Mouse (Mus musculus) myocyte (in vitro differentiated cells): Measurements from ENCODE around the gene March2. TPM values are rescaled to one million over a fixed set of nuclear protein-coding genes. Genes with fewer than 3 reads are reported as not detected.

Experiments used
- H3K27me3 ChIP-seq: one replicate; pipeline ENCODE4 v1.6.1; 2011; ENCODE audit not compliant: control insufficient read depth, insufficient read depth, insufficient read length
- H3K36me3 ChIP-seq: one replicate; pipeline ENCODE4 v1.6.1; 2011; ENCODE audit not compliant: control insufficient read depth, insufficient read depth
- H3K4me2 ChIP-seq: one replicate; pipeline ENCODE4 v1.6.1; 2011; ENCODE audit warnings: low read depth, control low read depth
- H3K4me3 ChIP-seq: one replicate; pipeline ENCODE4 v1.5.1; 2011; ENCODE audit warnings: mild to moderate bottlenecking, control low read depth, moderate library complexity
- H3K79me2 ChIP-seq: one replicate; pipeline ENCODE4 v1.6.1; 2011; ENCODE audit not compliant: control insufficient read depth, insufficient read depth
- H3ac ChIP-seq: one replicate; pipeline ENCODE4 v1.6.1; 2011; ENCODE audit not compliant: control insufficient read depth, insufficient read length
- CEBPB ChIP-seq: IDR thresholded peaks from 2 replicates; pipeline ENCODE4 v1.6.1; 2011; ENCODE audit warnings: mild to moderate bottlenecking, moderate library complexity; ENCODE audit not compliant: poor library complexity, insufficient read depth, severe bottlenecking
- E2F4 ChIP-seq: IDR thresholded peaks from one replicate; pipeline ENCODE4 v1.6.1; 2011; ENCODE audit warnings: mild to moderate bottlenecking, control low read depth, moderate library complexity; ENCODE audit not compliant: insufficient read depth
- MAX ChIP-seq: IDR thresholded peaks from one replicate; pipeline ENCODE4 v1.6.1; 2011; ENCODE audit warnings: low read depth, mild to moderate bottlenecking, control low read depth
- MYOD1 ChIP-seq, 3 experiments: IDR thresholded peaks; one replicate each; pipeline ENCODE4 v1.6.1; 2011; ENCODE audit warnings: control low read depth in 2 of 3, low read depth in 2 of 3, mild to moderate bottlenecking in 2 of 3, moderate library complexity in 1 of 3; ENCODE audit not compliant: insufficient read length in 2 of 3, control insufficient read depth in 1 of 3
- MYOG ChIP-seq, 3 experiments: IDR thresholded peaks; one replicate each; pipeline ENCODE4 v1.6.1; 2011; ENCODE audit warnings: control low read depth in 2 of 3, low read depth in 2 of 3, mild to moderate bottlenecking in 2 of 3; ENCODE audit not compliant: insufficient read length in 2 of 3, control insufficient read depth in 1 of 3, insufficient read depth in 1 of 3
- POLR2A ChIP-seq: IDR thresholded peaks from one replicate; pipeline ENCODE4 v1.6.1; 2011; ENCODE audit warnings: low read depth, mild to moderate bottlenecking, control low read depth, moderate library complexity; ENCODE audit not compliant: insufficient read length
- POLR2AphosphoS2 ChIP-seq: IDR thresholded peaks from one replicate; pipeline ENCODE4 v1.6.1; 2011; ENCODE audit warnings: low read depth, control low read depth; ENCODE audit not compliant: insufficient read length
- REST ChIP-seq: IDR thresholded peaks from one replicate; pipeline ENCODE4 v1.6.1; 2011; ENCODE audit warnings: mild to moderate bottlenecking, control low read depth, moderate library complexity; ENCODE audit not compliant: insufficient read depth, insufficient read length
- SRF ChIP-seq: IDR thresholded peaks from one replicate; pipeline ENCODE4 v1.6.1; 2011; ENCODE audit warnings: low read depth; ENCODE audit not compliant: control insufficient read depth, insufficient read length
- TCF12 ChIP-seq: IDR thresholded peaks from one replicate; pipeline ENCODE4 v1.6.1; 2011; ENCODE audit warnings: mild to moderate bottlenecking, control low read depth; ENCODE audit not compliant: poor library complexity, insufficient read depth, severe bottlenecking
- TCF3 ChIP-seq: IDR thresholded peaks from one replicate; pipeline ENCODE4 v1.6.1; 2011; ENCODE audit warnings: low read depth, control low read depth; ENCODE audit not compliant: insufficient read length
- USF1 ChIP-seq: IDR thresholded peaks from one replicate; pipeline ENCODE4 v1.6.1; 2011; ENCODE audit warnings: low read depth, mild to moderate bottlenecking, control low read depth, moderate library complexity
- polyA plus RNA-seq: library from polyadenylated mRNA; unstranded; fragments of >200 nt; fragmentation: generic; extraction: Trizol; gene quantifications from one replicate; pipeline ENCODE4 v1.2.1, GENCODE M21; 2012; ENCODE audit warnings: missing spikeins

The March2 gene
- polyA plus RNA-seq, 1 experiment, result 51.5 TPM

DNA sequence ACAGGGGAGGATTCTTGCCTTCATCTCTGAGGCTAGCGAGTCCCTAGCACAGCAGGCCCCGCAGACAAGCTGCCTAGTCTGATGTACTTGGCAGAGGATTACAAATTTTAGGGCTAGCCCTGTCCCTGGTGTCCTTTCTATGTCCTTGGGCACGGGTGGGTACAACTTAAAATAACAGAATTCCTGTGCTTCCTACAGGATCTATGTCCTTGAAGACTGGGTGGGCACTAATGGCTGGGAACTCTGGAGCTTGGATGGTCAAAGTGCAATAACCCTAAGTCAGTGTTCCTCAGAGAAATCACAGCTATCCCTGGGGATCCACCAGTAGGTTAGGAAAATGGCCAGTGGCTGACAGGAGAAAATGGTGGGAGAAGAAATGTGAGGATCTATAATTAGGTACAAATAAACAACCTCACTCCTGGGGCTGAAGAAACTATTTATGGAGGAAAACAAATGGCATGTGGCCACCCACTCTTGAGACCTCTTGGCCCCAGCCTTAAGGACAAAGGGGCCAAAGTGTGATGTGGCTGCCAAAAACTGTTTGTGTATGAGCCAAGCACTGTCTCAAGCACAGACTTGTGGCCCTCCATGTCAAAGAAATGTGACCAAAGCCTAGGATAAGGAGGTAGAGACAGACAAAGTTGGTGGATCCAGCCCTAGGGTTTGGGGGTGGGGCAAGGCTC lies 37.8 kb upstream of the March2 start:
- H3K4me2 ChIP-seq, result peak overlapping the region; percentile 59
- TF ChIP-seq E2F4 (no peak), MYOD1 (IDR thresholded peaks at IDR 0.05; ENCODE audit: control insufficient read depth in 1 of 3, insufficient read length in 2 of 3, low read depth in 2 of 3) (peak in 1 of 3 experiments; percentile 26)
- no peaks in the 10 kb centered on the region for H3K36me3 ChIP-seq
- peaks cover 78% of the 10 kb centered on the region for H3K79me2 ChIP-seq
- no peak overlapping the region for H3K4me3 ChIP-seq
- H3ac ChIP-seq, result no peak overlapping the region
- H3K27me3 ChIP-seq, result no peaks in the 10 kb centered on the region

DNA sequence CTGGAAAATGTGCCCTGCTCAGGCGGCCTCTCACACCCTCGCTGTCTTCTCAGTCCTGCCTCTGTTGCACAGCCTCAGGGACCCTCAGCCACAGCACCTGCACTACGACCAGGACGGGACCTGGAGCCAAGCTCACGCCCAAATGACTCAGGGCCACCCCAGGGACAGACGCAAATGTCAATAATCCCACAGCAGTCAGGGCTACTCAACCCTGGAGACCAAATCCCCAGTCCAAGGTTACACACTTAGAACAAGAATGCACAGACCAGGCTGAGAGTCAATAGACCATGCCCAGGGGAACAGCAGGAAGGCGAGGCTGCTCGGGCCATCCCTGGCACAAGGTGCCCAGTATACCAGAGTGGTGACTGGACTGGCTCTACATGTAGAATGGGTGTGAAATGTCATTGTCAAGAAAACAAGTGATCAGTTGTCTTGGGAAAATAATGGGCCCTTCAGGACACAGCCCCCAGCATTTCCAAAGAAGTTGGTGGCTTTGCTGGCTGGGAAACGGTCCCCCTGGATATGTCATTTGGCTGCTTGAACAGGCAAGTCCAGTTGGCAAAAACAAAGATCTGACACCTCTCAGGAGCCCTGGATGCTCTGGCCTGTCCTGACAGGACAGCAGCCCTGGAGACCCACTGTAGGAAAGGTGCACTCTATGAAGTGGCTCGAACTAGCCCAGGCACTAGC lies 37.1 kb upstream of the March2 start:
- H3K4me3 ChIP-seq, result no peak overlapping the region
- no peak overlapping the region for H3ac ChIP-seq
- H3K79me2 ChIP-seq, result peaks cover 82% of the 10 kb centered on the region
- H3K27me3 ChIP-seq, result no peaks in the 10 kb centered on the region
- H3K36me3 ChIP-seq, result no peaks in the 10 kb centered on the region
- H3K4me2 ChIP-seq, result peak overlapping the region; percentile 59
- TF ChIP-seq POLR2AphosphoS2 (no peak), MYOG (IDR thresholded peaks at IDR 0.05; ENCODE audit: control insufficient read depth in 1 of 3, insufficient read depth in 1 of 3, insufficient read length in 2 of 3, low read depth in 2 of 3) (peak in 1 of 3 experiments; percentile 38), MYOD1 (IDR thresholded peaks at IDR 0.05; ENCODE audit: control insufficient read depth in 1 of 3, insufficient read length in 2 of 3, low read depth in 2 of 3) (peak in 1 of 3 experiments; percentile 56)

DNA sequence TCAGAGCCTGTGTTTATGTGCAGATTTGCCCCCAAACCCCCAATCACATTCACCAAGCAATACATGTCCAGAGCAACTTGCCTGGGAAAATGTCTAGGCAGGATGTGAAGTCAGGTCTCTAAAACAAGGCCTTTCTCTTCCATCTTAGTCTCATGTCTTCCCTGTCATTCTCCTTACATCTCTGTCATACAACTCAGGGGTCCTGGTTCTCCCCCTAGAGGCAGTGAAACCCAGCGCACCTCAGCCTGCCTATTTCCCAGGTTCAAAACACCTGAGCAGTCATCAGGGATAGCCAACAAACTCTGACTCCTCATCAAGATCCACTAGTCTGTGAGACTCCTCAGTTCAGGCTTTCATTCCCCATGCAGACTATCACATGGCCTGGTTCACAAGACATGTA lies 36.2 kb upstream of the March2 start:
- Histone ChIP-seq H3K4me3 (no peak overlapping the region), H3K79me2 (peaks cover 81% of the 10 kb centered on the region), H3K36me3 (peaks cover 4% of the 10 kb centered on the region), H3K4me2 (no peak overlapping the region), H3ac (no peak overlapping the region), H3K27me3 (no peaks in the 10 kb centered on the region)
- no peak for TF ChIP-seq MYOG (IDR thresholded peaks at IDR 0.05; ENCODE audit: control insufficient read depth in 1 of 3, insufficient read depth in 1 of 3, insufficient read length in 2 of 3, low read depth in 2 of 3)
- TF ChIP-seq MYOD1 (IDR thresholded peaks at IDR 0.05; ENCODE audit: control insufficient read depth in 1 of 3, insufficient read length in 2 of 3, low read depth in 2 of 3), result no peak
- TF ChIP-seq E2F4, result no peak
- no peak for TF ChIP-seq CEBPB
- TF ChIP-seq POLR2AphosphoS2, result no peak
- TF ChIP-seq MAX, result no peak
- no peak for TF ChIP-seq SRF
- TF ChIP-seq REST, result no peak
- TF ChIP-seq TCF12, result no peak
- TF ChIP-seq USF1, result no peak
- TF ChIP-seq POLR2A, result no peak
- TF ChIP-seq TCF3, result no peak

DNA sequence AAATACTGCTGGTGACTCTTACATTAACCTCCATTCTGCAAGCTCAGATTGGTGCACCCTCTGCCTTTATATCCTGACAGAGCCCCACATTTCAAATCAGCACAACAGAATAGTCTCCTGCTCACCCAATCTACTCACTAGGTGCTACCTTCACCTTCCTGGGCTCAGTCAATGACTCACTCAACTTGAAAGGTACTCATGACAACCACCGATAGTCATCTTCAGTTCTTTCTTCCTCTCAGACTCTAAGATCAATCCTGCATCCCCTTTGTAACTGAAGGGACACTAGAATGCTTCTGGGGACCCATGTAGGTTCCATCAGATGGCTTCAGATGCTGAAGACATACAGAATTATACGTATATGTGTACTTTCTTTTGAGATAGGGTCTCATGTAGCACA lies 33.8 kb upstream of the March2 start:
- TF ChIP-seq POLR2AphosphoS2 (no peak), MYOG (IDR thresholded peaks at IDR 0.05; ENCODE audit: control insufficient read depth in 1 of 3, insufficient read depth in 1 of 3, insufficient read length in 2 of 3, low read depth in 2 of 3) (no peak), TCF12 (no peak), E2F4 (no peak), MAX (no peak), USF1 (no peak), CEBPB (no peak), TCF3 (no peak), MYOD1 (IDR thresholded peaks at IDR 0.05; ENCODE audit: control insufficient read depth in 1 of 3, insufficient read length in 2 of 3, low read depth in 2 of 3) (no peak), SRF (no peak), REST (no peak), POLR2A (no peak)
- no peaks in the 10 kb centered on the region for H3K27me3 ChIP-seq
- H3K4me3 ChIP-seq, result no peak overlapping the region
- peaks cover 62% of the 10 kb centered on the region for H3K79me2 ChIP-seq
- no peak overlapping the region for H3ac ChIP-seq
- H3K36me3 ChIP-seq, result peaks cover 15% of the 10 kb centered on the region
- no peak overlapping the region for H3K4me2 ChIP-seq

DNA sequence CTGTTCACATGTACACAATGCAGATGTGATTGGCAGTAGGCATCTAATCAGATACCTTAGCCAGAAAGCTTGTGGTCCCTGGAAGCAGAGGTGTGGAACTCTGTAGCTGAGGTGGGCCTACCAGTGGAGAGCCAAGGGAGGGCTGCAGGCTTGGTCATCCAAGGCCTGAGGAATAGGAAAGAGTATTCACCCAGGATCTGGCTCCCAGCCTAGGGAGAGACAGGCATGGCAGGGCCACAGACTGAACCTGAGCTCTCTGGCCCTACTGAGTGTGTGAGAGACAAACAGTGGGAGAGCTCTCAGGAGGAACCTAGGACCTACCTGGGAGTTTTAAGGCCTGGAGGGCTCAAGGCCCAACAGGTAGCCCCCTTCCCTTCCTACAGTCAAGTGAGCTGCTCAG lies 32.7 kb upstream of the March2 start:
- no peaks in the 10 kb centered on the region for H3K27me3 ChIP-seq
- no peak overlapping the region for H3K4me2 ChIP-seq
- H3K4me3 ChIP-seq, result no peak overlapping the region
- H3ac ChIP-seq, result no peak overlapping the region
- peaks cover 51% of the 10 kb centered on the region for H3K79me2 ChIP-seq
- peaks cover 17% of the 10 kb centered on the region for H3K36me3 ChIP-seq
- TF ChIP-seq USF1, result no peak
- no peak for TF ChIP-seq MYOD1 (IDR thresholded peaks at IDR 0.05; ENCODE audit: control insufficient read depth in 1 of 3, insufficient read length in 2 of 3, low read depth in 2 of 3)
- no peak for TF ChIP-seq TCF12
- TF ChIP-seq SRF, result no peak
- TF ChIP-seq CEBPB, result no peak
- no peak for TF ChIP-seq POLR2A
- TF ChIP-seq POLR2AphosphoS2, result no peak
- no peak for TF ChIP-seq MYOG (IDR thresholded peaks at IDR 0.05; ENCODE audit: control insufficient read depth in 1 of 3, insufficient read depth in 1 of 3, insufficient read length in 2 of 3, low read depth in 2 of 3)
- TF ChIP-seq MAX, result no peak
- no peak for TF ChIP-seq E2F4
- no peak for TF ChIP-seq TCF3
- no peak for TF ChIP-seq REST
